Mouse (Mus musculus): ENCODE data around the gene Gm10401. TPM values are rescaled to one million over a fixed set of nuclear protein-coding genes. Genes with fewer than 3 reads are reported as not detected.

The Gm10401 gene
- total and polyA plus RNA-seq, 3 experiments: 1.7 to 10.9 TPM; not detected in 1

- H3K9me3 ChIP-seq (replicated peaks; ENCODE audit: low read length): peaks cover 3% of the 10 kb centered on the region
- TF ChIP-seq POLR2AphosphoS2 (IDR thresholded peaks at IDR 0.05; ENCODE audit: low read depth, low read length) (no peak), IRF4 (IDR thresholded peaks at IDR 0.05; ENCODE audit: low read depth, low read length) (no peak), MAFK (IDR thresholded peaks at IDR 0.05; ENCODE audit: insufficient replicate concordance, low read length) (no peak), NELFE (IDR thresholded peaks at IDR 0.05; ENCODE audit: low read depth, low read length) (no peak), ZC3H11A (IDR thresholded peaks at IDR 0.05; ENCODE audit: low read depth, low read length) (no peak), PAX5 (IDR thresholded peaks at IDR 0.05; ENCODE audit: low read length) (no peak), SIN3A (IDR thresholded peaks at IDR 0.05; ENCODE audit: low read length) (no peak), RCOR1 (conservative IDR thresholded peaks at IDR 0.05; ENCODE audit: low read depth, low read length) (no peak), MXI1 (IDR thresholded peaks at IDR 0.05; ENCODE audit: low read depth, low read length) (no peak), ZKSCAN1 (IDR thresholded peaks at IDR 0.05; ENCODE audit: borderline replicate concordance, low read depth, low read length) (no peak), RAD21 (IDR thresholded peaks at IDR 0.05; ENCODE audit: low read depth, low read length) (no peak)
- H3K9ac ChIP-seq (ENCODE audit: insufficient read depth, low read depth): no peak overlapping the region
- H3K27ac ChIP-seq (ENCODE audit: insufficient read depth, low read depth): no peak overlapping the region
- no peaks in the 10 kb centered on the region for H3K4me1 ChIP-seq (ENCODE audit: control insufficient read depth in 1 of 2, insufficient read depth in 2 of 2)
- H3K4me3 ChIP-seq (replicated peaks in 1 of 3; ENCODE audit: low read depth in 2 of 3, low read length in 2 of 3, poor library complexity in 1 of 3): no peak overlapping the region
- in situ Hi-C loops (cut with MboI; ENCODE audit: low pct_ligation_motif_present, low pct_unique_long_range_greater_than_20kb, low sequenced_read_pairs) (no loop called here), dilution Hi-C loops (cut with MboI; ENCODE audit: extremely low pct_ligation_motif_present, extremely low pct_unique_long_range_greater_than_20kb, low sequenced_read_pairs) (no loop called here)
- H3K79me2 ChIP-seq (replicated peaks; ENCODE audit: control insufficient read depth, extremely low read depth, insufficient read depth, poor library complexity, severe bottlenecking): no peaks in the 10 kb centered on the region
- no peak for DNase-seq (ENCODE audit: extremely low read depth)
- H3K4me2 ChIP-seq (ENCODE audit: insufficient read depth, low read depth, poor library complexity, severe bottlenecking): no peak overlapping the region
- H3K27me3 ChIP-seq (replicated peaks): peaks cover 8% of the 10 kb centered on the region
- peaks cover 12 to 36% of the 10 kb centered on the region in 2 experiments for H3K36me3 ChIP-seq (replicated peaks in 1 of 2; ENCODE audit: control insufficient read depth in 1 of 2, insufficient read depth in 1 of 2, low read length in 1 of 2)
Measured at GRCm38 (mm10) chr5:115140726-115141125, 42.6 kb upstream of the Gm10401 start.

GRCm38 (mm10) chr5:115139124-115139523 is 41.0 kb upstream of the Gm10401 start:
- in situ Hi-C loops (cut with MboI; ENCODE audit: low pct_ligation_motif_present, low pct_unique_long_range_greater_than_20kb, low sequenced_read_pairs): no loop called here
- no peak overlapping the region for H3K27ac ChIP-seq (ENCODE audit: insufficient read depth, low read depth)
- H3K4me2 ChIP-seq (ENCODE audit: insufficient read depth, low read depth, poor library complexity, severe bottlenecking): no peak overlapping the region
- H3K36me3 ChIP-seq (replicated peaks in 1 of 2; ENCODE audit: control insufficient read depth in 1 of 2, insufficient read depth in 1 of 2, low read length in 1 of 2): peaks cover 3 to 20% of the 10 kb centered on the region in 2 experiments
- peaks cover 2% of the 10 kb centered on the region; the same call in 1 of the 2 replicates for H3K79me2 ChIP-seq (replicated peaks; ENCODE audit: control insufficient read depth, extremely low read depth, insufficient read depth, poor library complexity, severe bottlenecking)
- no peak for DNase-seq (ENCODE audit: extremely low read depth)
- H3K9me3 ChIP-seq (replicated peaks; ENCODE audit: low read length): peaks cover 3% of the 10 kb centered on the region
- TF ChIP-seq CHD2 (IDR thresholded peaks at IDR 0.05; ENCODE audit: low read length): no peak
- no peak overlapping the region for H3K4me3 ChIP-seq (replicated peaks in 1 of 3; ENCODE audit: low read depth in 2 of 3, low read length in 2 of 3, poor library complexity in 1 of 3)
- H3K9ac ChIP-seq (ENCODE audit: insufficient read depth, low read depth): no peak overlapping the region
- no peaks in the 10 kb centered on the region for H3K4me1 ChIP-seq (ENCODE audit: control insufficient read depth in 1 of 2, insufficient read depth in 2 of 2)
- dilution Hi-C loops (cut with MboI; ENCODE audit: extremely low pct_ligation_motif_present, extremely low pct_unique_long_range_greater_than_20kb, low sequenced_read_pairs): no loop called here
- peaks cover 8% of the 10 kb centered on the region for H3K27me3 ChIP-seq (replicated peaks)
